Mouse (Mus musculus) liver, embryonic 14.5 days (tissue): Measurements from ENCODE around the gene Muc3a.

Experiments
- CTCF ChIP-seq: IDR thresholded peaks from 2 replicates; pipeline ENCODE4 v1.5.1; 2016; ENCODE audit warnings: antibody characterized with exemption, low read depth, control low read depth
- EP300 ChIP-seq: IDR thresholded peaks from 2 replicates; pipeline ENCODE4 v1.6.1; 2016; ENCODE audit warnings: antibody characterized with exemption, low read depth

DNA sequence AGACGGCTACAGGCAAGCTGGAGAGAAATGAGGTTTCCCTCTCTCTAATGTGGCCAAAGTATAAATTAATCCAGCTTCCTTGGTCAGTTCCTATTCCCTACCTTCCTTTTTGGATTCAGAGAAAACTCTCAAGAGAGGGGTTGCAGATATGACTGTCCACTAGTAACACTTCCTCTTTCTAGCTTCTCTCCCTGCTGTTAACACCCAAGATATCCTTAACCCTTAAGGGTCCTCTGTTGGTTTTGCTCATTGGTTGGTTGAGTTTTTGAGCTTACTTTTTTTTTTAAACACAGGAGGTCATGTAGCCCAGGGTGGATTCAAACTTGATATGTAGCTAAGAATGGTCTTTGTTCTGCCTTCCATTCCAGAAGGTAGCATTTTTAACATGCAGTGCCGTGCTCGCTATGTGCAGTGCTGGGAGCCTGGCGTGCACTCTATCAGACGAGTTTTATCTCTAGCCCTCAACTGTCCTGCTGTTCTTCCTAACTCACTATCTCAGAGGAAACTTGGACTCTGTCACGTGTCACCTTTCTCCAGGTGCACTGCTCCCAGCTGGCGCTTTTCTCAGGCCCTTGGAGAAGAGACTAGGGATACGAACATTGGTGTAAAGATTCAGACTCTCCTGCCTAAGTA, 17.6 kb downstream of the Muc3a start:
- TF ChIP-seq CTCF (no peak), EP300 (no peak)
